Mouse (Mus musculus) cortical plate, adult 2 months (tissue): ENCODE data around the gene Lipe. TPM values are rescaled to one million over a fixed set of nuclear protein-coding genes. Genes with fewer than 3 reads are reported as not detected.

ENCODE experiments used
- H3K27ac ChIP-seq: fragments of 200-500 bp; 2 replicates; pipeline ENCODE4 v1.5.1; 2012; ENCODE audit warnings: low read length, control low read depth, inconsistent platforms; ENCODE audit not compliant: insufficient read depth
- H3K4me1 ChIP-seq: fragments of 200-500 bp; 2 replicates; pipeline ENCODE4 v1.6.1; 2011; ENCODE audit warnings: low read length; ENCODE audit not compliant: control insufficient read depth, insufficient read depth
- H3K4me3 ChIP-seq: fragments of 200-500 bp; 2 replicates; pipeline ENCODE4 v1.5.1; 2011; ENCODE audit warnings: mild to moderate bottlenecking, low read length, control low read depth; ENCODE audit not compliant: insufficient read depth
- CTCF ChIP-seq: fragments of 200-500 bp; IDR thresholded peaks from 2 replicates; pipeline ENCODE4 v1.5.1; 2011; ENCODE audit warnings: mild to moderate bottlenecking, control low read depth, low read length; ENCODE audit not compliant: insufficient read depth; ENCODE audit errors: extremely low read depth
- POLR2A ChIP-seq: fragments of 200-500 bp; IDR thresholded peaks from 2 replicates; pipeline ENCODE4 v1.6.1; 2011; ENCODE audit warnings: mild to moderate bottlenecking, low read length, control low read depth; ENCODE audit not compliant: insufficient read depth; ENCODE audit errors: extremely low read depth
- polyA plus RNA-seq: library from polyadenylated mRNA; depleted of rRNA; stranded (reverse); fragments of >200 nt; gene quantifications from 2 replicates; pipeline ENCODE4 v1.2.3, GENCODE M21; 2012; rRNA removed

The Lipe gene
- polyA plus RNA-seq, 1 experiment = 9.1 TPM

DNA sequence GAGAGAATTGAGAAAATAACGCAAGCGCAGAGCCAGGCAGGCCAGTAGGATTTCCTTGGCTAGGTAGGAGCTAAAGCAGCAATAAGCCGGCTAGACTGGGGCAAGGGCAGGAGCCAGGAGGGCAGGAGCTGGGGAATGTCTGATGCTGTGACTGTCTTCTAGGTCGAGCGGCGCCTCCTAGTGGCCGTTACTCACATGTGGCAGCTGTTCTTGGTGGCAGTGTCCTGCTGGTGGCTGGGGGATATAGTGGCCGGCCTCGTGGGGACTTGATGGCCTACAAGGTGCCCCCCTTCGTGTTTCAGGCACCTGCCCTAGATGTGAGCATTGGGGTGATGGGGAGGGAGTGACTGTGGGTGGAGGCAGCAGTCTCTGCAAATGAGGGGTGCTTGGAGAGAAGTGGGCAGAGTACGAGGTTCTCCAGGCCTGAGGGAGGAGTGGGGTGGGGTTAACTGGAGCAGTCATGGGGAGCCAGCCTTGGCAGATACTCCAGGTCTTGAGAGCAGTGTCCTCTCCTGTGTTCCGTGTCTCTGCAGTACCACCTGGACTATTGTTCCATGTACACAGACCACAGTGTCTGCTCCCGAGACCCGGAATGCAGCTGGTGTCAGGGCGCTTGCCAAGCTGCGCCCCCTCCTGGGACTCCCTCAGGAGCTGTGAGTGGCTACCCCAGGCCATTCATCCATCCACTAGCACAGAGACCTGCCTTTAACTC is 64.8 kb downstream of the Lipe start:
- no peaks in the 10 kb centered on the region for H3K4me1 ChIP-seq
- peak; percentile 71 for TF ChIP-seq CTCF
- no peak for TF ChIP-seq POLR2A
- no peak overlapping the region for H3K4me3 ChIP-seq
- no peak overlapping the region for H3K27ac ChIP-seq

Other genes with a start within 250 kb of the Lipe start
- gene Pou2f2, start 219.0 kb downstream of the Lipe start, polyA plus RNA-seq = 10.5 and 10.7 TPM in 2 replicates
- 22.7 and 25.7 TPM in 2 replicates for gene Dedd2, start 178.1 kb downstream of the Lipe start, polyA plus RNA-seq
- gene Zfp526, start 177.3 kb downstream of the Lipe start, polyA plus RNA-seq = 7.4 and 8.0 TPM in 2 replicates
- gene Gsk3a, start 160.9 kb downstream of the Lipe start, polyA plus RNA-seq = 287 and 292 TPM in 2 replicates
- gene Erf, start 147.9 kb downstream of the Lipe start, polyA plus RNA-seq = 47.2 and 48.6 TPM in 2 replicates
- gene Cic, start 131.0 kb downstream of the Lipe start, polyA plus RNA-seq = 89.6 and 94.1 TPM in 2 replicates
- gene Pafah1b3, start 100.7 kb downstream of the Lipe start, polyA plus RNA-seq = 20.5 and 24.5 TPM in 2 replicates
- gene Prr19, start 97.3 kb downstream of the Lipe start, polyA plus RNA-seq = 0.08 and 0.13 TPM in 2 replicates
- 116 and 129 TPM in 2 replicates for gene Tmem145, start 92.6 kb downstream of the Lipe start, polyA plus RNA-seq
- 69.3 and 75.7 TPM in 2 replicates for gene Megf8, start 81.5 kb downstream of the Lipe start, polyA plus RNA-seq
- not detected in 2 replicates for gene Cnfn, start 29.0 kb downstream of the Lipe start, polyA plus RNA-seq
- gene Cxcl17, start 14.2 kb upstream of the Lipe start, polyA plus RNA-seq = not detected in 2 replicates
- gene Ceacam1, start 78.9 kb upstream of the Lipe start, polyA plus RNA-seq = 4.7 and 5.1 TPM in 2 replicates
- gene Ceacam2, start 141.1 kb upstream of the Lipe start, polyA plus RNA-seq = 0.27 and 0.38 TPM in 2 replicates
- gene Erich4, start 217.2 kb upstream of the Lipe start, polyA plus RNA-seq = not detected in 2 replicates
- gene Dmac2, start 220.7 kb upstream of the Lipe start, polyA plus RNA-seq = 76.8 and 79.1 TPM in 2 replicates
- gene B3gnt8, start 227.9 kb upstream of the Lipe start, polyA plus RNA-seq = 0.42 and 0.73 TPM in 2 replicates